Mouse (Mus musculus): ENCODE data around the gene Tesk2. TPM values are rescaled to one million over a fixed set of nuclear protein-coding genes. Genes with fewer than 3 reads are reported as not detected.

The Tesk2 gene
- polyA plus RNA-seq, 1 experiment from 2014 or later, result 6.9 TPM

DNA sequence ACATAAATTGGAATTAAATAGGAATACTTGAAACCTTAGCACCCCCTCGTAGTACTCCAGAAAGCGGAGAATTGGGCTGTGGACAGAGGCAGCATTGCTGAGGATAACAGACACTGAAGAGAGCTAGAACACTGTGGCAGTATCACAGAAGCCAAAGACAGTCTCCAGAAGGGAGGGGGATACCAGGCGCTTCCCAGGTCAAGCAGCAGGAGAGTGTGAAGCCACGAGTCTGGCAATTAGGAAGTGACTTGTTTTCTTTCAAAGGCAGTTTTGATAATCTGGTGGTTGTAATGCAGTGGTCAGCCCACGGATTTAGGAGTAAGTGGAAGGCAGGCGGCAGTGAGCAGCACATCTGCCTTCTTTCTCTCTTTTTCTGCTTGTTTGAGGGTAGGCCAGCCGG lies 1.5 kb downstream of the Tesk2 start:
- no peak overlapping the region for H3K9ac ChIP-seq
- peak overlapping the region; percentile 90 for H3K4me2 ChIP-seq (replicated peaks)
- 0 out of 2 replicates have a peak, but pooled peaks cover 3% of the 10 kb centered on the region for H3K27me3 ChIP-seq
- no peaks in the 10 kb centered on the region for H3K9me3 ChIP-seq (replicated peaks)
- no peak overlapping the region for H3K27ac ChIP-seq
- peaks cover 15% of the 10 kb centered on the region for H3K4me1 ChIP-seq
- H3K36me3 ChIP-seq, result no peaks in the 10 kb centered on the region
- H3K4me3 ChIP-seq, result 0 out of 2 replicates have a peak overlapping the region, but pooled peaks have one; percentile 4
- no peak for ATAC-seq (ENCODE audit: low FRiP score)
- WGBS, result 37% methylated on average over 7 of the region's 7 CpGs

- WGBS, result 85% methylated on average over 5 of the region's 5 CpGs
- peaks cover 10% of the 10 kb centered on the region for H3K4me1 ChIP-seq
- H3K4me2 ChIP-seq (replicated peaks), result no peak overlapping the region
- no peaks in the 10 kb centered on the region for H3K36me3 ChIP-seq
- H3K27ac ChIP-seq, result no peak overlapping the region
- no peaks in the 10 kb centered on the region for H3K9me3 ChIP-seq (replicated peaks)
- H3K4me3 ChIP-seq, result no peak overlapping the region
- ATAC-seq (ENCODE audit: low FRiP score), result no peak
- no peak overlapping the region for H3K9ac ChIP-seq
- 0 out of 2 replicates have a peak, but pooled peaks cover 3% of the 10 kb centered on the region for H3K27me3 ChIP-seq
Measured at GRCm38 (mm10) chr4:116725444-116725843, 4.7 kb downstream of the Tesk2 start.

DNA sequence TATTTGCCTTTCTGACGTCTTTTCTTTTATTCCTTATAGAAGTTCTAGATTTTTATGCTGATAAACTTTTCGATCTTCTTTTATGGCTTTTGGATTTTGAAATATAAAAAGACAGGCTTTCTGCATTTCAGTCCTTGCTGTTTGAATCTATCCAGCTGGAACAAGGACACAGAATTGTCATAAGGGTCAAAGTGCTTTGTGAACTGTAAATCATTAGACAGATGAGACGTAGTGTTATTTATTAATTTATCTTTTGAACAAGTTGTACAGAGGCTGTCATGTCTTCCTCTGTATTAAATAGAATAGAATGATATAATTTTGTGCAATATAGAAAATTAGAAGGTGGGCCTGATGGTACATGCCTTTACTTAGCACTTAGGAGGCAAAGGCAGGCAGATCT lies 6.7 kb downstream of the Tesk2 start:
- ATAC-seq (ENCODE audit: low FRiP score), result no peak
- Histone ChIP-seq H3K36me3 (no peaks in the 10 kb centered on the region), H3K9me3 (replicated peaks) (no peaks in the 10 kb centered on the region), H3K4me3 (no peak overlapping the region), H3K27me3 (no peaks in the 10 kb centered on the region), H3K27ac (no peak overlapping the region), H3K4me2 (replicated peaks) (no peak overlapping the region), H3K4me1 (peaks cover under 1% of the 10 kb centered on the region), H3K9ac (no peak overlapping the region)
- 84% methylated on average over 3 of the region's 3 CpGs for WGBS

DNA sequence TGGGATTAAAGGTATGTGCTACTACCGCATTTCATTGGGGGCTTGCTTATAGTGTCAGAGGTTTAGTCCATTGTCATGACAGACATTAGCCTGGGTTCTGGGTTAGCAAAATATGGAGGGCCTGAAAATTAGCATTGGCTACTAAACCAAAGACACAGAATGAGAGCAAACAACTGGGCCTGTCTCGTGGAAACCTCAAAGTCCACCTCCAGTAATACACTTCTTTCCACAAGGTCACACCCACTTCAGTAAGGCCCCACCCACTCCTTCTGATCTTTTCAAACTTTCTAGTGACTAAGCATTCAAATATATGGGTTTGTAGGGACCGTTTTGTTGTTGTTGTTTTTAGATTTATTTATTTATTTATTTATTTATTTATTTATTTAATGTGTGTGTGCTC lies 8.8 kb downstream of the Tesk2 start:
- no peak for ATAC-seq (ENCODE audit: low FRiP score)
- no peak overlapping the region for H3K4me2 ChIP-seq (replicated peaks)
- no peak overlapping the region for H3K9ac ChIP-seq
- H3K36me3 ChIP-seq, result no peaks in the 10 kb centered on the region
- H3K4me3 ChIP-seq, result no peak overlapping the region
- no peaks in the 10 kb centered on the region for H3K9me3 ChIP-seq (replicated peaks)
- WGBS, result 89% methylated on average over 3 of the region's 3 CpGs
- no peak overlapping the region for H3K27ac ChIP-seq
- H3K27me3 ChIP-seq, result no peaks in the 10 kb centered on the region
- H3K4me1 ChIP-seq, result no peaks in the 10 kb centered on the region

DNA sequence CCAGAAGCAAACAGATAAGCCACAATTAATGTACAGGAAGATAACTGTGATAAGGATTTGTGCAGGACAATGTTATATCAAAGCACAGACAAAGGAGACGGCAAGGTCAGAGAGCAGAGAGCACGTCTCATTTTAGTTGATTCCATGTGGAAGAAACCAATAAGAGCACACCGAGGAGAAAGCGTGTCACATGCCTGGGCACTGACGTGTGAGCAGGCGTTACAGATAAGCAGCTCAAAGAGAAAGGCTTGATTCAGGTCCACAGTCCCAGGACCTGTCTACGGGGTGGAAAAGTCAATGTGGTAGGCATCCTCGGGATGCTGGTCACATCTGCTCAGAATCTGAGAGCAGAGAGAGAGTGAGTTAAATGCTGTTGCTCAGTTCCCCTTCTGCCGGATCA lies 10.3 kb downstream of the Tesk2 start:
- no peak for ATAC-seq (ENCODE audit: low FRiP score)
- 87% methylated on average over 9 of the region's 9 CpGs for WGBS
- Histone ChIP-seq H3K4me2 (replicated peaks) (no peak overlapping the region), H3K36me3 (no peaks in the 10 kb centered on the region), H3K9ac (no peak overlapping the region), H3K4me1 (no peaks in the 10 kb centered on the region), H3K9me3 (replicated peaks) (no peaks in the 10 kb centered on the region), H3K4me3 (no peak overlapping the region), H3K27ac (no peak overlapping the region), H3K27me3 (no peaks in the 10 kb centered on the region)

DNA sequence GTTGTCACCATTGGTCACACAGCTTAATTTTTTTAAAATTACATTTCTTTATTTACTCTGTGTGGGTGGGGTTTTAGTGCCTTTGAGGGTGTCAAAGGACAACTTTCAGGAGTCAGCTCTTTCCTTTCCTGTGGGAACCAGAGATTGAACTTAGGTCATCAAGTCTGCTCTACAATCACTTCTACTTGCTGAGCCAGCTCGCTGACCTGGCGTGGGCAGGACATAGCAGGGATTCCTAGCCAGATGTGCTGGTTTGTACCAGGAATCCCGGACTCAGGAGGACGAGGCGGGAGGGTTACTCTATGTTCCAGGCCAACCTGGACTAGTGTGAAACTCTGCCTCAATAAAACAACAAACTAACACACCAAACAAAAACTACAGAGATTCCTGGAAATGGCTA lies 11.6 kb downstream of the Tesk2 start:
- Histone ChIP-seq H3K4me1 (no peaks in the 10 kb centered on the region), H3K27me3 (no peaks in the 10 kb centered on the region), H3K4me3 (no peak overlapping the region), H3K27ac (no peak overlapping the region), H3K36me3 (no peaks in the 10 kb centered on the region), H3K4me2 (replicated peaks) (no peak overlapping the region), H3K9me3 (replicated peaks) (no peaks in the 10 kb centered on the region), H3K9ac (no peak overlapping the region)
- 78% methylated on average over 5 of the region's 5 CpGs for WGBS
- ATAC-seq (ENCODE audit: low FRiP score), result no peak

- no peak overlapping the region for H3K9ac ChIP-seq
- ATAC-seq (ENCODE audit: low FRiP score), result no peak
- no peak overlapping the region for H3K4me2 ChIP-seq (replicated peaks)
- H3K4me3 ChIP-seq, result no peak overlapping the region
- H3K36me3 ChIP-seq, result no peaks in the 10 kb centered on the region
- no peak overlapping the region for H3K27ac ChIP-seq
- H3K27me3 ChIP-seq, result no peaks in the 10 kb centered on the region
- WGBS, result 90% methylated on average over 2 of the region's 2 CpGs
- no peaks in the 10 kb centered on the region for H3K9me3 ChIP-seq (replicated peaks)
- H3K4me1 ChIP-seq, result no peaks in the 10 kb centered on the region
Measured at GRCm38 (mm10) chr4:116734996-116735395, 14.2 kb downstream of the Tesk2 start.

DNA sequence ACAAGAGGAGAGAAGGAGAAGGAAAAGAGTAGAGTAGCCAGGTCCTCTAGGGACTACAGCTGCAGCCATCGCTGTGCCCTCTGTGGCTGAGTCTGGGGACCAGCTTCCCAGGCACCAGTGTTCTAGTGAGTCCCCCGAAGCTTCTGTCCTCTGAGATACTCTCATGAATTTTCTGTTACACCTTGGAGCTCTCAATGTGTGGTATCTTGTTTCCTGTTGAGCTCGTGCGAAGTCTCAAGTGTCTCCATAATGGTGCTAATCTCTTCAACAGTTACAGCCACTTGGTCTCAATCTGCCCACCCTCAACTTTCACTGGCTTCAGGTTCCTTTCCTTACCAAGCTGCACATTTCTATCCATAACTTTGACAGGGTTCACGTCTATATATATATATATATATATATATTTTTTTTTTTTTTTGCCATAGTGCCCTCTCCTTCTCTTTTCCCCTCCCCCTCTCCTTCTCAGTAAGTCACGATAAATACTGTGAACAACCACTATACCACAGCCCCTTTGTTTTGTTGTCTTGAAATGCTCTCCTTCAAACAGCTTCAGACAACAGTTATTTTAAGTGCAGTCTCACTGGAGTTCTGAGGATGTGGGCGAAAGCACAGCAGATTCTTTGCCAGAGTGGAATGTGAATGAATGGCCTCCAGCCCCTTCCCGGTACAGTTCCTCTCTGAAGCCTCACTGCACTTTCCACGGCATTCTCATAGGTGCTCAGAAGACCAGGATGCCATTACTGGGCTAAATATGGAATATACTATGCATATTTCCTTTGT lies 18.4 kb downstream of the Tesk2 start:
- H3K4me2 ChIP-seq (replicated peaks), result no peak overlapping the region
- WGBS, result 89% methylated on average over 9 of the region's 9 CpGs
- no peaks in the 10 kb centered on the region for H3K27me3 ChIP-seq
- H3K4me1 ChIP-seq, result no peaks in the 10 kb centered on the region
- no peak for ATAC-seq (ENCODE audit: low FRiP score)
- no peaks in the 10 kb centered on the region for H3K36me3 ChIP-seq
- no peak overlapping the region for H3K4me3 ChIP-seq
- H3K9ac ChIP-seq, result no peak overlapping the region
- no peaks in the 10 kb centered on the region; the same call in 1 of the 2 replicates for H3K9me3 ChIP-seq (replicated peaks)
- no peak overlapping the region for H3K27ac ChIP-seq

- Histone ChIP-seq H3K27me3 (no peaks in the 10 kb centered on the region), H3K4me3 (no peak overlapping the region), H3K4me2 (replicated peaks) (no peak overlapping the region), H3K9ac (no peak overlapping the region), H3K36me3 (no peaks in the 10 kb centered on the region), H3K27ac (no peak overlapping the region), H3K4me1 (no peaks in the 10 kb centered on the region), H3K9me3 (replicated peaks) (no peaks in the 10 kb centered on the region)
- ATAC-seq (ENCODE audit: low FRiP score), result no peak
- 90% methylated on average over 2 of the region's 2 CpGs for WGBS
Measured at GRCm38 (mm10) chr4:116749750-116750149, 29.0 kb downstream of the Tesk2 start.

DNA sequence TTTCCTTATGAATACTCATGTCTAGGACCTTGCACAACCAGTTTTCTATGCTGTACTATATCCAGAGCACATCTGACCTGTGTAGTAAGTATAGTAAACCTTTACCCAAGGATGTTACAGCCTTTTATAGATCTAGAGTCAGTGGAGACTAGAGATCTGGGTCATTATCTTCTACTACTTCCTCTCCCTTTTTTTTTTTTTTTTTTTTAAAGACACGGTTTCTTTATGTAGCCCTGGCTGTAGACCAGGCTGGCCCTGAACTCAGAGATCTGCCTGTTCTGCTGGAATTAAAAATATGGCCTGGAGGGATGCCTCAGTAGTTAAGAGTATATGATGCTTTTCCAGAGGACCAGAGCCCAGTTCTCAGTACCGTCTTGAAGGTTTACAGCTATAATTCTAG lies 41.2 kb downstream of the Tesk2 start:
- Histone ChIP-seq H3K4me2 (replicated peaks) (no peak overlapping the region), H3K27ac (no peak overlapping the region), H3K4me1 (no peaks in the 10 kb centered on the region), H3K4me3 (no peak overlapping the region), H3K9me3 (replicated peaks) (no peaks in the 10 kb centered on the region), H3K27me3 (no peaks in the 10 kb centered on the region), H3K36me3 (no peaks in the 10 kb centered on the region), H3K9ac (no peak overlapping the region)
- no peak for ATAC-seq (ENCODE audit: low FRiP score)
- 80% methylated on average over 2 of the region's 2 CpGs for WGBS

- Histone ChIP-seq H3K36me3 (no peaks in the 10 kb centered on the region), H3K4me2 (replicated peaks) (no peak overlapping the region), H3K4me1 (no peaks in the 10 kb centered on the region), H3K27me3 (no peaks in the 10 kb centered on the region), H3K27ac (no peak overlapping the region), H3K9ac (no peak overlapping the region), H3K9me3 (replicated peaks) (no peaks in the 10 kb centered on the region), H3K4me3 (no peak overlapping the region)
- no peak for ATAC-seq (ENCODE audit: low FRiP score)
- WGBS, result 95% methylated on average over 5 of the region's 5 CpGs
Measured at GRCm38 (mm10) chr4:116764001-116764400, 43.3 kb downstream of the Tesk2 start.

DNA sequence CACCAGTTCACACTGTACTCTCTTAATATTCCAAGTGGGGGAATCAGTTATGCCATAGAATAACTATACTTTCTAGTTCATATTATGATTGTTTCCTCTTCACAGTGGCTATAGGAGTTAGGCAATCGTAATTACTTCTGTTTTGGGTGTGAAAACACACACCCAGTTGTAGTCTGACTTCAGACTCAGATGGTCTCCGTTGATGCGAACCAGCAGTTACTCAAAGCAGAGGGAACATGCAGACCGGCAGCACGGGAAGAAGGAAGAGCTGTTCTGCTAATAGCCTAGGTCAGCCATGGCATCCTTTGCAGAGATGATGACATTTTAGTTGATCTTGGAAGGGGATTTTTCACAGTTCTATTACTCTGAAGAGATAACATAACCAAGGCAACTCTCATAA lies 47.8 kb downstream of the Tesk2 start:
- H3K36me3 ChIP-seq, result no peaks in the 10 kb centered on the region
- no peak overlapping the region for H3K4me2 ChIP-seq (replicated peaks)
- no peak overlapping the region for H3K9ac ChIP-seq
- no peaks in the 10 kb centered on the region for H3K9me3 ChIP-seq (replicated peaks)
- no peak overlapping the region for H3K27ac ChIP-seq
- H3K4me3 ChIP-seq, result no peak overlapping the region
- no peaks in the 10 kb centered on the region for H3K4me1 ChIP-seq
- no peak for ATAC-seq (ENCODE audit: low FRiP score)
- WGBS, result 89% methylated on average over 5 of the region's 5 CpGs
- H3K27me3 ChIP-seq, result no peaks in the 10 kb centered on the region

GRCm38 (mm10) chr4:116769060-116769459 lies 48.3 kb downstream of the Tesk2 start:
- no peak overlapping the region for H3K4me2 ChIP-seq (replicated peaks)
- no peaks in the 10 kb centered on the region for H3K4me1 ChIP-seq
- H3K27me3 ChIP-seq, result no peaks in the 10 kb centered on the region
- H3K36me3 ChIP-seq, result no peaks in the 10 kb centered on the region
- no peak overlapping the region for H3K9ac ChIP-seq
- H3K9me3 ChIP-seq (replicated peaks), result no peaks in the 10 kb centered on the region
- H3K4me3 ChIP-seq, result no peak overlapping the region
- H3K27ac ChIP-seq, result no peak overlapping the region
- ATAC-seq (ENCODE audit: low FRiP score), result no peak
